ENCODE assay signal across 8 mouse cellular contexts in the genomic region with DNA sequence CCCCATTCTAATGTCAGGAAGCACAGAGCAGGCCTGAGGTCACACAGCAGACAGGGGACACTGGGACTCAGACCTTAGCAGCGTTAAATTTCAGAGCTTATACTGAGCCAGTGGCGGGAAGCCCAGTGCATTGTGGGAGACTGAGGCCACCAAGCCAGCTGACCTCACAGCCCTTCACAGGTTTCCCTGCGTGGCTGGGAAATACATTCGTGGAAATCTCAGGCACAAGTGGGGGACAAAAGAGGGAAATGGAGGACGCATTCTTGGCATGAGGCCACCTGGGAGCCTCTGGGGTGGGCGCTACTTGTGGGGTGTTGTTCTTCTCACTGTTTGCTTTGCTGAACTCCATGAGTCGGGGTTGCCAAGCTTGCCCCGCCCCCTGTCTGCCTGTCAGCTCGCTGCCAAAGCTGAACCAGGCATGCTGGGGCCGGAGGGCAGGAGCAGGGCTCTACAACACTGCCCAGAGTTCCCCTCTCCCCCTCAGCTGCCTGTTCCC. TPM values are rescaled to one million over a fixed set of nuclear protein-coding genes. Genes with fewer than 3 reads are reported as not detected.
DNase-seq lines count a peak whose midpoint lies in the region; ATAC-seq and TF ChIP-seq lines count a peak whose summit lies in the region.

No protein-coding gene starts in this region.

- no peak for TF ChIP-seq CTCF in layer of hippocampus, adult 2 months (conservative IDR thresholded peaks at IDR 0.05)

- H3K4me3 ChIP-seq in embryonic facial prominence, embryonic 12.5 days = no peak overlapping the region
- no peak overlapping the region for H3K4me3 ChIP-seq in hindbrain, embryonic 13.5 days
- no peak overlapping the region for H3K4me3 ChIP-seq in liver, embryonic 13.5 days (replicated peaks)
- H3K4me3 ChIP-seq in layer of hippocampus, adult 2 months = no peak overlapping the region

- 0 out of 2 replicates have a peak overlapping the region, but pooled peaks have one; percentile 15 for H3K9ac ChIP-seq in embryonic facial prominence, embryonic 12.5 days
- H3K9ac ChIP-seq in hindbrain, embryonic 13.5 days = no peak overlapping the region
- H3K9ac ChIP-seq in liver, embryonic 13.5 days = no peak overlapping the region

- peak; percentile 53 for DNase-seq in Muller cell, postnatal 12 days (ENCODE audit: inconsistent ontology term)
- DNase-seq in liver, embryonic 13.5 days = no peak
- no peak for DNase-seq in layer of hippocampus, adult 2 months (ENCODE audit: low spot score in 2 of 2)
- DNase-seq in spleen, postnatal 4 days (ENCODE audit: low spot score in 2 of 2) = no peak
- no peak for DNase-seq in cerebellum, adult 11-12 months

- H3K4me2 ChIP-seq in embryonic facial prominence, embryonic 12.5 days (replicated peaks) = no peak overlapping the region
- no peak overlapping the region for H3K4me2 ChIP-seq in hindbrain, embryonic 13.5 days
- peak overlapping the region; percentile 13; the same call in 1 of the 2 replicates for H3K4me2 ChIP-seq in liver, embryonic 13.5 days

- no peaks in the 10 kb centered on the region for H3K27me3 ChIP-seq in embryonic facial prominence, embryonic 12.5 days
- H3K27me3 ChIP-seq in hindbrain, embryonic 13.5 days = no peaks in the 10 kb centered on the region
- peaks cover 27% of the 10 kb centered on the region for H3K27me3 ChIP-seq in liver, embryonic 13.5 days

- no peaks in the 10 kb centered on the region for H3K36me3 ChIP-seq in embryonic facial prominence, embryonic 12.5 days
- no peaks in the 10 kb centered on the region for H3K36me3 ChIP-seq in hindbrain, embryonic 13.5 days
- H3K36me3 ChIP-seq in liver, embryonic 13.5 days = no peaks in the 10 kb centered on the region

- 27% methylated on average over 10 of the region's 10 CpGs for WGBS in embryonic facial prominence, embryonic 12.5 days
- WGBS in hindbrain, embryonic 13.5 days = 28% methylated on average over 10 of the region's 10 CpGs
- 39% methylated on average over 10 of the region's 10 CpGs for WGBS in liver, embryonic 13.5 days (ENCODE audit: insufficient replicate concordance)

- peak; percentile 4; the same call in 1 of the 2 replicates for ATAC-seq in embryonic facial prominence, embryonic 12.5 days (ENCODE audit: insufficient number of reproducible peaks, insufficient read depth, low FRiP score, low TSS enrichment)
- ATAC-seq in hindbrain, embryonic 13.5 days (ENCODE audit: low FRiP score) = peak; percentile 54
- peak; percentile 48; the same call in 1 of the 2 replicates for ATAC-seq in liver, embryonic 13.5 days (ENCODE audit: low read depth)
- ATAC-seq in erythroid progenitor cell, adult 5-6 weeks (replicated peaks; ENCODE audit: low FRiP score, poor library complexity, severe bottlenecking) = no peak

- H3K9me3 ChIP-seq in embryonic facial prominence, embryonic 12.5 days = no peaks in the 10 kb centered on the region
- H3K9me3 ChIP-seq in hindbrain, embryonic 13.5 days = no peaks in the 10 kb centered on the region
- H3K9me3 ChIP-seq in liver, embryonic 13.5 days (replicated peaks) = no peaks in the 10 kb centered on the region

- H3K27ac ChIP-seq in embryonic facial prominence, embryonic 12.5 days = peak overlapping the region; percentile 63
- no peak overlapping the region for H3K27ac ChIP-seq in hindbrain, embryonic 13.5 days
- no peak overlapping the region for H3K27ac ChIP-seq in liver, embryonic 13.5 days
- H3K27ac ChIP-seq in layer of hippocampus, adult 2 months = no peak overlapping the region

- peaks cover 45% of the 10 kb centered on the region for H3K4me1 ChIP-seq in embryonic facial prominence, embryonic 12.5 days
- peaks cover 22% of the 10 kb centered on the region for H3K4me1 ChIP-seq in hindbrain, embryonic 13.5 days (replicated peaks)
- H3K4me1 ChIP-seq in liver, embryonic 13.5 days (replicated peaks) = peaks cover 42% of the 10 kb centered on the region

RNA-seq across cellular contexts. Expression of gene Ifnlr1, which starts 29.9 kb away (rescaled TPM):
- polyA plus RNA-seq in embryonic facial prominence, embryonic 12.5 days (2016; fragmentation: Nextera tagmentation; extraction: Ambion mirVana) = 1.4 and 1.8 TPM in 2 replicates
- polyA plus RNA-seq in hindbrain, embryonic 13.5 days (2015; fragmentation: Nextera tagmentation; extraction: Ambion mirVana) = 0.14 and 0.42 TPM in 2 replicates
- polyA plus RNA-seq in liver, embryonic 13.5 days (2015; fragmentation: Nextera tagmentation; extraction: Ambion mirVana) = 0.02 and 0.05 TPM in 2 replicates
- under 1 TPM; 0.10 to 0.27 TPM for total RNA-seq in layer of hippocampus, adult 2 months (2021)
- not detected in 2 replicates for total RNA-seq in erythroid progenitor cell, adult 5-6 weeks (2015; ENCODE audit: low replicate concordance)
- total RNA-seq in erythroid progenitor cell, adult 5-6 weeks (2017; ENCODE audit: low replicate concordance) = 0.26 TPM in 1 of 2 replicates, not detected in the other
